Mouse (Mus musculus): ENCODE results near the gene Gm20388. TPM values are rescaled to one million over a fixed set of nuclear protein-coding genes. Genes with fewer than 3 reads are reported as not detected.

Gene Gm20388
- polyA plus RNA-seq, 2 experiments, result 8.5 TPM; not detected in 1

DNA sequence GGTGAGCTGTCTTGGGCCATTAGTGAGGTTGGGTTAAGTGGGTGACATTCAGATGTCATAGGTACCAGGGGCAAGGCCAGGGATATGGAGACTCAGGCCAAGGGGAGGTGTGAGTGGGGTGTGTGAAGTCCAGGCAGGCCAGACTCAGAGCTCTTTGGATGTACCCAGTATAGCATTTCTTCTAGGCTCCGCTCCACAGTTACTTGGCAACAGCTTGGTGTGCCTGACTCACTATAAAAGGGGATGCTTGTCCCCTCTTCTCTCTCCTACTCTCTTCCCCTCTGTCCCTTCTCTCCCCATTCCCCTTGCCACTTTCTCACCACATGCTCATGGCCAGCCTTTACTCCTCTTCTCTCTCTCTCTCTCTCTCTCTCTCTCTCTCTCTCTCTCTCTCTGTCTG, 2837.2 kb downstream of the Gm20388 start:
- H3K4me1 ChIP-seq (replicated peaks; ENCODE audit: control insufficient read depth in 2 of 2, insufficient read depth in 2 of 2, low read length in 1 of 2), result no peaks in the 10 kb centered on the region
- 64% methylated on average over 1 of the region's 1 CpGs for WGBS (ENCODE audit: insufficient replicate concordance)
- ATAC-seq (ENCODE audit: insufficient read depth), result no peak
- no peak for TF ChIP-seq EP300 (IDR thresholded peaks at IDR 0.05; ENCODE audit: low read depth)
- no peak for TF ChIP-seq CTCF (IDR thresholded peaks at IDR 0.05; ENCODE audit: low read depth)
- no peak overlapping the region for H3K4me2 ChIP-seq (ENCODE audit: low read depth)
- H3K27me3 ChIP-seq (ENCODE audit: control insufficient read depth, insufficient read depth, low read length), result peaks cover 19% of the 10 kb centered on the region
- no peaks in the 10 kb centered on the region for H3K36me3 ChIP-seq (replicated peaks; ENCODE audit: control insufficient read depth, insufficient read depth, low read depth)
- no peak overlapping the region for H3K27ac ChIP-seq
- no peak for DNase-seq (ENCODE audit: low read depth in 3 of 3, low spot score in 3 of 3)
- no peak overlapping the region for H3K9ac ChIP-seq (replicated peaks)
- no peak overlapping the region for H3K4me3 ChIP-seq (ENCODE audit: insufficient read depth in 1 of 2, low read depth in 2 of 2, low read length in 2 of 2)
- no peaks in the 10 kb centered on the region for H3K9me3 ChIP-seq (ENCODE audit: control insufficient read depth, low read length)

DNA sequence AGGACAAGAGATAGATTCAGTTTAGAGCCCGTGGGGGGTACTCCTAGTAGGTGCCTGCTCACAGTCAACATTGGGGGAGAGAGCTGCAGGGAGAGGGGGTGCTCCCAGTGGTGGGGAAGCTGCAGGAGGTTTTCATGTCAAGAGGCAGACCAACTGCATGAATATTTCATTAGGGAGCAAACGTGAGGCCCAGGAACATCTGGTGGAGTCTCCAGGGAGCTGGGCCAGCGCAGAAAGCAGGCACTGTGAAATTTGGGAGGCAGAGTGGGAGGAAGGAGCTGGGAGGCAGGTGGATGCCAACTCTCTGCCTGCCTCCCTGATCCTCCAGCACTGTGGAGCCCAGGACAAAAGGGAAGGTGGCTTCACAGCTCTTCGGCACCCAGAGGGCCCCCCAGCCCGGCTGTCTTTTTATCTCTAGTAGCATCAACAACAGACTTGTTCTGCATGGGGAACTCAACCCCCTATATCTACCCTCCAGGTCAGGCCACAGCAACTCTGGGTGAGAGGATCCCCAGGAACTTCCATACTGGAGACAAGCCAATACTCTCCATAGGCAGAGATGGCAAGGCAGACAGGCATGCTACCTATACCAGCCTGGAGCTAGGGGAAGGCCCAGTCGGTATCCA, 2838.8 kb downstream of the Gm20388 start:
- no peak overlapping the region for H3K4me3 ChIP-seq (ENCODE audit: insufficient read depth in 1 of 2, low read depth in 2 of 2, low read length in 2 of 2)
- H3K36me3 ChIP-seq (replicated peaks; ENCODE audit: control insufficient read depth, insufficient read depth, low read depth), result no peaks in the 10 kb centered on the region
- no peak overlapping the region for H3K27ac ChIP-seq
- H3K27me3 ChIP-seq (ENCODE audit: control insufficient read depth, insufficient read depth, low read length), result peaks cover 13% of the 10 kb centered on the region
- ATAC-seq (ENCODE audit: insufficient read depth), result no peak
- H3K9me3 ChIP-seq (ENCODE audit: control insufficient read depth, low read length), result no peaks in the 10 kb centered on the region
- 46% methylated on average over 6 of the region's 6 CpGs for WGBS (ENCODE audit: insufficient replicate concordance)
- no peak overlapping the region for H3K9ac ChIP-seq (replicated peaks)
- TF ChIP-seq EP300 (IDR thresholded peaks at IDR 0.05; ENCODE audit: low read depth) (no peak), CTCF (IDR thresholded peaks at IDR 0.05; ENCODE audit: low read depth) (no peak)
- DNase-seq (ENCODE audit: low read depth in 3 of 3, low spot score in 3 of 3), result no peak
- no peaks in the 10 kb centered on the region for H3K4me1 ChIP-seq (replicated peaks; ENCODE audit: control insufficient read depth in 2 of 2, insufficient read depth in 2 of 2, low read length in 1 of 2)
- H3K4me2 ChIP-seq (ENCODE audit: low read depth), result no peak overlapping the region

DNA sequence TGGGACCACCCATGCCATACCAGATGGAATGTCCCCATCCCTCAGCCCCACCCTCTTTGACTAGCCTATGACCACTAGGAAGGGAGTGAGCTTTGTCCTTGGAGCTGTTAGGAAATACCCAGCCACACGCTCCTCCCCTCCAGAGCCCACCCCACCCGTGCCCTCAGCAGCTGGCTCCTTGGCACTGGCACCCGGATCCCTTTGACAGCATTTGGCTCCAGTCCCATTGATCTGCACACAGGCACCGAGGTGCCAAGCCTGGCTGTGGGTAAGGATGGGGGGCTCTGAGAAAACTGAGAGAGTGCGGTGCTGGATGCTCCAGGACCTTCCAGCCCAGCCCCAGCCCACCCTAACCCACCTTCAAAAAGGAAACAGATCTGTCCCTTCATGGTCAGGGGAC, 2840.7 kb downstream of the Gm20388 start:
- Histone ChIP-seq H3K4me2 (ENCODE audit: low read depth) (no peak overlapping the region), H3K4me1 (replicated peaks; ENCODE audit: control insufficient read depth in 2 of 2, insufficient read depth in 2 of 2, low read length in 1 of 2) (no peaks in the 10 kb centered on the region), H3K9ac (replicated peaks) (no peak overlapping the region), H3K27ac (no peak overlapping the region), H3K36me3 (replicated peaks; ENCODE audit: control insufficient read depth, insufficient read depth, low read depth) (no peaks in the 10 kb centered on the region), H3K4me3 (ENCODE audit: insufficient read depth in 1 of 2, low read depth in 2 of 2, low read length in 2 of 2) (no peak overlapping the region), H3K27me3 (ENCODE audit: control insufficient read depth, insufficient read depth, low read length) (peaks cover 3% of the 10 kb centered on the region; the same call in 1 of the 2 replicates), H3K9me3 (ENCODE audit: control insufficient read depth, low read length) (no peaks in the 10 kb centered on the region)
- no peak for DNase-seq (ENCODE audit: low read depth in 3 of 3, low spot score in 3 of 3)
- no peak for ATAC-seq (ENCODE audit: insufficient read depth)
- TF ChIP-seq CTCF (IDR thresholded peaks at IDR 0.05; ENCODE audit: low read depth) (no peak), EP300 (IDR thresholded peaks at IDR 0.05; ENCODE audit: low read depth) (no peak)
- WGBS (ENCODE audit: insufficient replicate concordance), result 79% methylated on average over 5 of the region's 5 CpGs

DNA sequence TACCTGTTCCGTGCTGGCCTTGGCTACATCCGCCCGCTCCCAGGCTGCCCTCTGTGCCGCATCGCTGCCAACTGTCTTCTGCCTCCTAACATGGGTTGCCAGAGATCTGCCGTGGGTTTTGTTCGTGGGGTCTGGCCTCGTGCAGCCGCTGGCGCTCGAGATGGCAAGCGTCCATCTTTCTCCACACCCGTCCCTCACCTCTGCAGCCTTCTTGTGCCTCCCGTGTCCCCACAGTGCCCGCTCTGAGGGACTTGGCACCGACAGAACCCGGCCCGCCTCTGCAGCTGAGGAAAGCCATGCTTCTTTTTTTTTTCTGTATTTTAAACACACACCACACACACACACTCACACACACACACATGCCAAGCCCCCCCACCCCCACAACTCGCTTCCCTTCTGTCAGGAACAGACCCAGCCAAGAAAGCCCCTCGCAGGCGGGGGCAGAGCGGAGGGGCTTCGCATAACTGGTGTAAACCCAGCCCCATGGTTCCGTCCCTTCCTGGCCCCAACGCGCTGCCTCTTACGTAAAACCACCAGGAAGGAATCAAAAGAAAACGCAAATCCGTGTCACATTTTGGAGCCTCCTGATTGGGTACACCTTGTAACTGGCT, 2841.6 kb downstream of the Gm20388 start:
- H3K9ac ChIP-seq (replicated peaks), result no peak overlapping the region
- no peak overlapping the region for H3K4me2 ChIP-seq (ENCODE audit: low read depth)
- DNase-seq (ENCODE audit: low read depth in 3 of 3, low spot score in 3 of 3) (no peak), ATAC-seq (ENCODE audit: insufficient read depth) (no peak)
- H3K27me3 ChIP-seq (ENCODE audit: control insufficient read depth, insufficient read depth, low read length), result peaks cover 3% of the 10 kb centered on the region; the same call in 1 of the 2 replicates
- H3K36me3 ChIP-seq (replicated peaks; ENCODE audit: control insufficient read depth, insufficient read depth, low read depth), result no peaks in the 10 kb centered on the region
- H3K9me3 ChIP-seq (ENCODE audit: control insufficient read depth, low read length), result no peaks in the 10 kb centered on the region
- WGBS (ENCODE audit: insufficient replicate concordance), result 77% methylated on average over 29 of the region's 29 CpGs
- H3K4me3 ChIP-seq (ENCODE audit: insufficient read depth in 1 of 2, low read depth in 2 of 2, low read length in 2 of 2), result no peak overlapping the region
- no peak overlapping the region for H3K27ac ChIP-seq
- no peaks in the 10 kb centered on the region for H3K4me1 ChIP-seq (replicated peaks; ENCODE audit: control insufficient read depth in 2 of 2, insufficient read depth in 2 of 2, low read length in 1 of 2)
- TF ChIP-seq EP300 (IDR thresholded peaks at IDR 0.05; ENCODE audit: low read depth) (no peak), CTCF (IDR thresholded peaks at IDR 0.05; ENCODE audit: low read depth) (no peak)

DNA sequence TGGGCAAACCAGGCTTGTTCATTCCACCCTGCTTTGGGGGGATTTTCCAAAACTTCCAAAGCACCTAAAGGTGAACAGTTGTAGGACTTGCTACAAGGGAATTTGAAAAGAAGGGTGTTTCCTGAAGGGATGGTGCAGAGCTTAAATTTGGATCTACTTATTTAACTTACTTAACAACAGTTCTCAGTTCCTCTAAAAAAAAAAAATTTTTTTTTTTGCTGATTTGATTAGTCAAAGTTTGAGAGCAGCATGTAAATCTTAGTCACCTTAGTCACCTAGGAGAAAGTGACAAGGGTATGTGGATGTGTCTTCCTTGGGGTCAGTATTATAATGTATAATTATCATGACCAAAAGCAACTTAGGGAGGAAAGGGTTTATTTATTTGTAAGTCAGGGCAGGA, 2848.0 kb downstream of the Gm20388 start:
- Histone ChIP-seq H3K4me1 (replicated peaks; ENCODE audit: control insufficient read depth in 2 of 2, insufficient read depth in 2 of 2, low read length in 1 of 2) (peaks cover 0 to 7% of the 10 kb centered on the region in 2 experiments; a peak in 2 of 4 replicates), H3K9ac (replicated peaks) (no peak overlapping the region), H3K36me3 (replicated peaks; ENCODE audit: control insufficient read depth, insufficient read depth, low read depth) (no peaks in the 10 kb centered on the region), H3K27me3 (ENCODE audit: control insufficient read depth, insufficient read depth, low read length) (peaks cover 2% of the 10 kb centered on the region; the same call in 1 of the 2 replicates), H3K4me3 (ENCODE audit: insufficient read depth in 1 of 2, low read depth in 2 of 2, low read length in 2 of 2) (no peak overlapping the region), H3K4me2 (ENCODE audit: low read depth) (no peak overlapping the region), H3K9me3 (ENCODE audit: control insufficient read depth, low read length) (no peaks in the 10 kb centered on the region), H3K27ac (no peak overlapping the region)
- ATAC-seq (ENCODE audit: insufficient read depth) (no peak), DNase-seq (ENCODE audit: low read depth in 3 of 3, low spot score in 3 of 3) (no peak)
- TF ChIP-seq CTCF (IDR thresholded peaks at IDR 0.05; ENCODE audit: low read depth) (no peak), EP300 (IDR thresholded peaks at IDR 0.05; ENCODE audit: low read depth) (no peak)

Data from liver, embryonic 14.5 days (tissue).